Comparison of ENCODE assay signal across 10 mouse cellular contexts in genomic region chr16:23305830-23306623, GRCm38 (mm10).
DNase-seq lines count a peak whose midpoint lies in the region; ATAC-seq and TF ChIP-seq lines count a peak whose summit lies in the region.
"Had no signal": no experiment of that assay in that cellular context is flagged by ENCODE, and none has a peak within 500 bp of the region (broad histone marks: within the 10 kb centered on the region; RNA-seq: fewer than 3 reads in every experiment).

No protein-coding gene starts in this region.

- ATAC-seq in intestine, embryonic 16.5 days: 0 out of 2 replicates have a peak, but pooled peaks have one; percentile 52
- ATAC-seq: liver, postnatal 0 days had no signal

- no peaks in the 10 kb centered on the region for H3K27me3 ChIP-seq in liver, adult 2 months (ENCODE audit: control insufficient read depth, insufficient read depth, low read length)
- no peaks in the 10 kb centered on the region for H3K27me3 ChIP-seq in intestine, embryonic 16.5 days (replicated peaks; ENCODE audit: control insufficient read depth, insufficient read depth, low read length)

- 74% methylated on average over 10 of the region's 10 CpGs for WGBS in liver, adult 2 months
- 50% methylated on average over 10 of the region's 10 CpGs for WGBS in intestine, embryonic 16.5 days

- 0 out of 2 replicates have a peak overlapping the region, but pooled peaks have one; percentile 19 for H3K27ac ChIP-seq in liver, adult 2 months (replicated peaks; ENCODE audit: insufficient read depth, low read depth, low read length)
- peak overlapping the region; percentile 51; the same call in 1 of the 2 replicates for H3K27ac ChIP-seq in intestine, embryonic 16.5 days (ENCODE audit: low read length)

- H3K4me1 ChIP-seq in liver, adult 2 months (ENCODE audit: control insufficient read depth, insufficient read depth, low read length): no peaks in the 10 kb centered on the region; the same call in 1 of the 2 replicates
- H3K4me1 ChIP-seq in intestine, embryonic 16.5 days (ENCODE audit: control insufficient read depth, insufficient read depth, low read length): peaks cover 8% of the 10 kb centered on the region

- TF ChIP-seq POLR2A in liver, adult 2 months (IDR thresholded peaks at IDR 0.05; ENCODE audit: extremely low read depth, insufficient read depth, low read length): no peak

- H3K36me3 ChIP-seq in liver, adult 2 months (ENCODE audit: control insufficient read depth, insufficient read depth, low read length): no peaks in the 10 kb centered on the region
- no peaks in the 10 kb centered on the region for H3K36me3 ChIP-seq in intestine, embryonic 16.5 days (ENCODE audit: control insufficient read depth, insufficient read depth, low read length)

- no peak for TF ChIP-seq CTCF in liver, adult 2 months (IDR thresholded peaks at IDR 0.05; ENCODE audit: low read depth, low read length)

- H3K9ac ChIP-seq in liver, adult 2 months (ENCODE audit: low read depth, low read length): no peak overlapping the region
- no peak overlapping the region for H3K9ac ChIP-seq in intestine, embryonic 16.5 days (ENCODE audit: low read depth, low read length)
- H3K9ac ChIP-seq: liver, postnatal 0 days had no signal

- intact Hi-C loops in heart, postnatal 36 days (cut with DNase I): no loop called here

- peak; percentile 54 for DNase-seq in adrenal gland, postnatal 14 days
- no peak for DNase-seq in adrenal gland, postnatal 4 days (ENCODE audit: low spot score in 2 of 2)
- no peak for DNase-seq in liver, adult 2 months (ENCODE audit: extremely low read depth, low read depth, low spot score)
- DNase-seq in liver: no peak
- DNase-seq in CD4-positive helper T cell, adult 2 months (ENCODE audit: low read depth, low spot score): peak; percentile 69
- DNase-seq in right cerebral cortex, postnatal 36 days (ENCODE audit: low spot score in 2 of 2): no peak
- no peak for DNase-seq in heart, postnatal 36 days
- DNase-seq: B cell, adult 2 months; liver, postnatal 0 days had no signal

- H3K9me3 ChIP-seq in intestine, embryonic 16.5 days (ENCODE audit: control insufficient read depth, low read length): no peaks in the 10 kb centered on the region

- no peak overlapping the region for H3K4me3 ChIP-seq in liver, adult 2 months (ENCODE audit: insufficient read depth, low read depth, low read length)
- no peak overlapping the region for H3K4me3 ChIP-seq in intestine, embryonic 16.5 days (ENCODE audit: low read length)

- H3K4me2 ChIP-seq in intestine, embryonic 16.5 days (ENCODE audit: low read depth, low read length): no peak overlapping the region

- peaks cover 7% of the 10 kb centered on the region; the same call in 1 of the 2 replicates for H3K79me2 ChIP-seq in liver, adult 2 months (ENCODE audit: control insufficient read depth, insufficient read depth, low read length)

Comparison
In these comparisons a context has a peak if more than half of its experiments do, and no peak if none do; other contexts are left out.
1. DNase-seq: peak in adrenal gland, postnatal 14 days (single experiment) and CD4-positive helper T cell, adult 2 months (single experiment); none in adrenal gland, postnatal 4 days (0 of 2), liver, adult 2 months (single experiment), liver (single experiment), right cerebral cortex, postnatal 36 days (0 of 2) and heart, postnatal 36 days (0 of 2).